Mouse (Mus musculus): Measurements from ENCODE around the gene Ppm1j. TPM values are rescaled to one million over a fixed set of nuclear protein-coding genes. Genes with fewer than 3 reads are reported as not detected.
"Not testable (repeated sequence)": the region's sequence is repeated elsewhere in the genome, so short reads cannot be mapped to it uniquely, and the experiment has no call there.

The Ppm1j gene
- polyA plus RNA-seq, 1 experiment from 2014 or later, result 1.2 TPM

DNA sequence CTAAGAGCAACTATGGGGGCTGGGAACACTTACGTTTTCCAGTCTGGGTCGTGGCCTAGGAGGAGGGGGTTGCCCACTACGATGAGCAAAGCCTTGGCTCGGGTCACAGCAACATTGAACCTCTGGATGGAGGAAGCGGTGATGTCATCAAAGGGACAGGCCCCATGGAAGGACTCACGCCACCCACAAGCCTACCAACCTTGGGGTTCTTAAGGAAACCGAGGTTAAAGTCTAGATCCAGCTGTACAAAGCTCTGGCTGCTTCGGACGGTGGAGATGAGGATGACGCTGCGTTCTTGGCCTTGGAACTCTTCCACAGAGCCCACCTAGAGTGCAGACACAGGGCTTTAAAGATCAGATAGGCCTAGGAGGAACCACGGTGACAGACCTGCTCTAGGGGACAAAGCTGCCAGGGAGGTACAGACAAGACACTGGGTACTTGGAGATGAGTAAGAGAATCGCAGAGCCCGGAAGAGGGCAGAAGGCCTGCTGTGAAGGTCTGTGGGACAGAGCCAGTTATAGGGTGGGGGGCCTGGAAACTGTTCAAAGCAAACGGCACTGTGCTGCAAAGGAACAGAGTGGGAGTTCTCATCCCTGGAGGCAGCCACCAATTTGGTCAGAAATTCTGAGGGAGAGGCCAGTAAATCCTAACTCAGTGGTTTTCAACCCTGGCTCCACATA is 14.9 kb downstream of the Ppm1j start:
- no peak overlapping the region for H3K4me3 ChIP-seq (ENCODE audit: low read depth, low read length)
- no peak overlapping the region for H3K27ac ChIP-seq (ENCODE audit: low read depth, low read length)
- no peaks in the 10 kb centered on the region for H3K9me3 ChIP-seq (ENCODE audit: control insufficient read depth, low read length)
- no peaks in the 10 kb centered on the region; the same call in 1 of the 2 replicates for H3K36me3 ChIP-seq (ENCODE audit: control insufficient read depth, insufficient read depth, low read length)
- no peak overlapping the region for H3K9ac ChIP-seq (ENCODE audit: low read length)
- ATAC-seq (replicated peaks; ENCODE audit: low FRiP score), result no peak
- no peaks in the 10 kb centered on the region for H3K27me3 ChIP-seq (ENCODE audit: control insufficient read depth, insufficient read depth, low read length)
- DNase-seq (ENCODE audit: low spot score), result no peak
- no peak overlapping the region for H3K4me2 ChIP-seq (ENCODE audit: low read depth, low read length, severe bottlenecking)
- WGBS, result 85% methylated on average over 15 of the region's 15 CpGs
- peaks cover 13% of the 10 kb centered on the region for H3K4me1 ChIP-seq (replicated peaks; ENCODE audit: control insufficient read depth, insufficient read depth, low read length)

DNA sequence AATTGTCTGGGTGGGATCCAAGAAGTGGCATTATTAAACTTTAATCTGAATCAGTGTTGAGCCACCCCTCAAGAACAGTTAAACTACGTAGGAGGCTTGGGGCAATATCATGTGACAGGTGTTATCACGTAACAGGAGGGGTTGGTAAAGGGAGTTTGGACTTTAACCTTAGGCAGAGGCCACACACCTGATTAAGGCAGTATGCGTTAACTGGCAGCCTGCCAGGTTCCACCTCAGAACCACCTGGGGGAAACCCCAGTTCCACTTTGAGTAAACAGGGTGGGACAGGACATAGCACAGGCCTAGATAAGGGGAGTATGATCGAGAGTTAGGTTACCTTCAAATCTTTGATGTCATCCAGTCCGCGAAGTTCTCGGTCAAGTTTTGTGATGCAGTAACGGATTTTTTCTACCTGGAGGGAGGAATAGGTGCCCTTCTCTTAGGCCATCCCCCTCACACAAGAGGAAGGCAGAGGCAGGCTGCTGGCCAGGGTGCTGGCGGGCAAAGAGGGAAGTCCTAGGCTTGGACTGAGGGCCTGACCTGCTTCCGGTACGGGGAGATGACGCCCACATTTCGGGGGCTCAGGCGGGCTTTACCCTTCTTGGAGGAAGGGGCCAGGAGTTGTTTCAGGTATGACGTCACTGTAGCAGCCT is 15.7 kb downstream of the Ppm1j start:
- Histone ChIP-seq H3K36me3 (ENCODE audit: control insufficient read depth, insufficient read depth, low read length) (no peaks in the 10 kb centered on the region; the same call in 1 of the 2 replicates), H3K9me3 (ENCODE audit: control insufficient read depth, low read length) (no peaks in the 10 kb centered on the region), H3K4me3 (ENCODE audit: low read depth, low read length) (no peak overlapping the region), H3K4me1 (replicated peaks; ENCODE audit: control insufficient read depth, insufficient read depth, low read length) (peaks cover 6% of the 10 kb centered on the region), H3K4me2 (ENCODE audit: low read depth, low read length, severe bottlenecking) (no peak overlapping the region), H3K27me3 (ENCODE audit: control insufficient read depth, insufficient read depth, low read length) (no peaks in the 10 kb centered on the region), H3K27ac (ENCODE audit: low read depth, low read length) (no peak overlapping the region), H3K9ac (ENCODE audit: low read length) (no peak overlapping the region)
- WGBS, result 86% methylated on average over 15 of the region's 15 CpGs
- no peak for ATAC-seq (replicated peaks; ENCODE audit: low FRiP score)
- no peak for DNase-seq (ENCODE audit: low spot score)

DNA sequence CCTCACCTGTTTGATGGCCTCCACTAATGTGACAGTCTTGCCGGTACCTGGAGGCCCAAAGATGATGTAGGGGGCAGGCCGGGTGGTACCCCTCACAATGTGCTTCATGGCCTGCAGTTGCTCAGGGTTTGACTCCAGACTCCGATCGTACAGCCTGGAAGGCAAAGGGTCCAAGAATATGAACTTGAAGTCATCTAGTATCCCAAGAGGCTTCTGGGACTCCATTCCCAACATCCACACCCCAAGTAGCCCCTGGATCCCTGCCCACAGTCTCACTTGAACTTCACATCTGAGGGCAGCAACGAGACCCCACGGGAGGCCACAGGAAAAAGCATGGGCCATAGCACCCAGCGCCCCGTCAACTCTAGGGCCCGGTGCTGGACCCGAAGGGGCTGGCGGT is 19.8 kb downstream of the Ppm1j start:
- no peaks in the 10 kb centered on the region for H3K27me3 ChIP-seq (ENCODE audit: control insufficient read depth, insufficient read depth, low read length)
- no peak overlapping the region for H3K4me2 ChIP-seq (ENCODE audit: low read depth, low read length, severe bottlenecking)
- H3K27ac ChIP-seq (ENCODE audit: low read depth, low read length), result no peak overlapping the region
- H3K4me3 ChIP-seq (ENCODE audit: low read depth, low read length), result no peak overlapping the region
- WGBS, result 95% methylated on average over 11 of the region's 11 CpGs
- DNase-seq (ENCODE audit: low spot score), result no peak
- no peaks in the 10 kb centered on the region for H3K4me1 ChIP-seq (replicated peaks; ENCODE audit: control insufficient read depth, insufficient read depth, low read length)
- H3K36me3 ChIP-seq (ENCODE audit: control insufficient read depth, insufficient read depth, low read length), result no peaks in the 10 kb centered on the region; the same call in 1 of the 2 replicates
- H3K9ac ChIP-seq (ENCODE audit: low read length), result no peak overlapping the region
- H3K9me3 ChIP-seq (ENCODE audit: control insufficient read depth, low read length), result no peaks in the 10 kb centered on the region
- no peak for ATAC-seq (replicated peaks; ENCODE audit: low FRiP score)

DNA sequence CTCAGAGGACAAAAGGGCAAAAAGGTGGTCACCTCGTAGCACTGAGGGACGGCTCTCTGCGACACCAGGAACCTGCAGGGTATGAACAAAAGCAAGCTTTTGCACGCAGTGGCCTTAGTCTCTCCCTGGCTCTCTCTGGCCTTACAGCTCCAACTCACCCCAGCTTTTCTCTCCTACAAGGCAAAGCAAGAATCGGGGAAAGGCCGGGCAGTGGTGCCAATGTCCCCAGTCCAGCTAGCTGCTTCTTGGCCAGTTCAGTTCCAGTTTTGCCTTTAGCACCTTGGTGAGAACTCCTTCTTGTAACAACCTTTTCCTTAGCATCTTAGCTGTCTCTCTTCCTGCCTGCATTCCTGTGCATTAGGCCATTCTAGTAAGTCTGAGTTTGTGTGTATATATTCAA is 20.6 kb downstream of the Ppm1j start:
- H3K36me3 ChIP-seq (ENCODE audit: control insufficient read depth, insufficient read depth, low read length), result no peaks in the 10 kb centered on the region; the same call in 1 of the 2 replicates
- 90% methylated on average over 6 of the region's 6 CpGs for WGBS
- no peak overlapping the region for H3K4me3 ChIP-seq (ENCODE audit: low read depth, low read length)
- ATAC-seq (replicated peaks; ENCODE audit: low FRiP score) (no peak), DNase-seq (ENCODE audit: low spot score) (no peak)
- H3K9me3 ChIP-seq (ENCODE audit: control insufficient read depth, low read length), result no peaks in the 10 kb centered on the region
- no peaks in the 10 kb centered on the region for H3K27me3 ChIP-seq (ENCODE audit: control insufficient read depth, insufficient read depth, low read length)
- no peaks in the 10 kb centered on the region for H3K4me1 ChIP-seq (replicated peaks; ENCODE audit: control insufficient read depth, insufficient read depth, low read length)
- H3K4me2 ChIP-seq (ENCODE audit: low read depth, low read length, severe bottlenecking), result no peak overlapping the region
- no peak overlapping the region for H3K9ac ChIP-seq (ENCODE audit: low read length)
- H3K27ac ChIP-seq (ENCODE audit: low read depth, low read length), result no peak overlapping the region

DNA sequence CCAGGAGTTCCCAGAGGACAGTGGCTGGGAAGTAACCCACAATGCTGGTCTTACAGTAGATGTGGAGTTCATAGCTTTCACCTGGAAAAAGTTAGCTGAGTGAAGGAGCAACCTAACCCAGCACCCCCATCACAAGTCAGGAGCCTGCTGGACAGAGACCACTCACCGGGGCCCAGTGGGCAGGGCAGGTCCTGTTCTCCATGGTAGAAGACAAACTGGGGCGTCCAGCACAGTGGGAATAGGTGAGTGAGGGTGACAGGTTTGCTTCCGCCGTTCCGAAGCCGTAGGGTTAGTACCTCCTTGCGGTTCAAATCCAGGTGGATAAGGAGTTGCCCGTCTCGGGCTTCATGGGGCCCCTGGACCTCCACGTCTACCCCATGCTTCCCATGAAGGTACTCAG is 23.5 kb downstream of the Ppm1j start:
- Histone ChIP-seq H3K36me3 (ENCODE audit: control insufficient read depth, insufficient read depth, low read length) (no peaks in the 10 kb centered on the region; the same call in 1 of the 2 replicates), H3K4me1 (replicated peaks; ENCODE audit: control insufficient read depth, insufficient read depth, low read length) (no peaks in the 10 kb centered on the region), H3K27me3 (ENCODE audit: control insufficient read depth, insufficient read depth, low read length) (no peaks in the 10 kb centered on the region), H3K9ac (ENCODE audit: low read length) (no peak overlapping the region), H3K9me3 (ENCODE audit: control insufficient read depth, low read length) (no peaks in the 10 kb centered on the region), H3K4me3 (ENCODE audit: low read depth, low read length) (no peak overlapping the region), H3K4me2 (ENCODE audit: low read depth, low read length, severe bottlenecking) (no peak overlapping the region), H3K27ac (ENCODE audit: low read depth, low read length) (no peak overlapping the region)
- 95% methylated on average over 10 of the region's 10 CpGs for WGBS
- DNase-seq (ENCODE audit: low spot score) (no peak), ATAC-seq (replicated peaks; ENCODE audit: low FRiP score) (no peak)

DNA sequence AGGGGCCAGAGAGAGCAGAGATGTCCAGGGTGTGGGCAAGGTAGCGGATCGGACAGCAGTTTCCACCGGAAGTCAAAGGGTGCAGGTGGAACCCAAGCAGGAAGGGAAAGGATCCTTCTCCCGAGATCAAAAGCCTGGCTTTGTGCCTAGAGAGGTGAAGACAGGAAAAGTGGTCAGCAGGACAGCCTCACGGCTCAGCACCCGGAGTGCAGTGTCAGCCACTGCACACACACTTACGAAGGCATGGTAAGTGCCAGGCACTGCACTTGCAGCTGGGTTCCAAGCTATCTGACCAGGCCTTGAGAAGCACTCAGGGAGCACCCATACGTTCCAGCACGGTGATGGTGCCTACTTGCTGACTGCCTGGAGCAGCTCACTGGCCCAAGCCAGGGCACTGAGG is 24.7 kb downstream of the Ppm1j start:
- no peak for DNase-seq (ENCODE audit: low spot score)
- Histone ChIP-seq H3K9ac (ENCODE audit: low read length) (no peak overlapping the region), H3K4me3 (ENCODE audit: low read depth, low read length) (no peak overlapping the region), H3K27ac (ENCODE audit: low read depth, low read length) (no peak overlapping the region), H3K36me3 (ENCODE audit: control insufficient read depth, insufficient read depth, low read length) (no peaks in the 10 kb centered on the region; the same call in 1 of the 2 replicates), H3K4me1 (replicated peaks; ENCODE audit: control insufficient read depth, insufficient read depth, low read length) (no peaks in the 10 kb centered on the region), H3K9me3 (ENCODE audit: control insufficient read depth, low read length) (no peaks in the 10 kb centered on the region), H3K27me3 (ENCODE audit: control insufficient read depth, insufficient read depth, low read length) (no peaks in the 10 kb centered on the region), H3K4me2 (ENCODE audit: low read depth, low read length, severe bottlenecking) (no peak overlapping the region)
- 85% methylated on average over 9 of the region's 9 CpGs for WGBS
- no peak for ATAC-seq (replicated peaks; ENCODE audit: low FRiP score)

DNA sequence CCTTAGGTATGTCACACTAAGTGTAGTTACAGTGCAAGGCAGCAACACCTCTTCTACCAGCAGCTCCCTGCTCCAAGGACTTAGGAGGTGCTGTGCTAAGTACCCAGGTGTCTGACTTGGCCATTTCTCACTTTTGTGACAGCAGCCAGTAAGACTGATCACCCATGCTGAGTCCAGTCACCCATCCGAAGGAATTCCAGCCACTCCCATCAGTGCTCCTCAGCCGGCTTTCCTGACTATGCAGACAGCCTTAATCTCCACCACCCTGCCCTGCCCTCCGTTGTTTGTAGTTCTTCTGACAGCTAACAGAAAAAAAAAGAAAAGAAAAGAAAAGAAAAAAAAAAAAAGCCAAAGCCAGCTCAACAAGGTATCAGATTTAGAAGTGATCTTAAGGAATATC is 30.9 kb downstream of the Ppm1j start:
- 11% methylated on average over 3 of the region's 3 CpGs for WGBS
- DNase-seq (ENCODE audit: low spot score) (no peak), ATAC-seq (replicated peaks; ENCODE audit: low FRiP score) (no peak)
- Histone ChIP-seq H3K4me2 (ENCODE audit: low read depth, low read length, severe bottlenecking) (no peak overlapping the region), H3K9me3 (ENCODE audit: control insufficient read depth, low read length) (no peaks in the 10 kb centered on the region), H3K4me1 (replicated peaks; ENCODE audit: control insufficient read depth, insufficient read depth, low read length) (0 out of 2 replicates have a peak, but pooled peaks cover 2% of the 10 kb centered on the region), H3K27ac (ENCODE audit: low read depth, low read length) (no peak overlapping the region), H3K27me3 (ENCODE audit: control insufficient read depth, insufficient read depth, low read length) (no peaks in the 10 kb centered on the region), H3K36me3 (ENCODE audit: control insufficient read depth, insufficient read depth, low read length) (no peaks in the 10 kb centered on the region), H3K4me3 (ENCODE audit: low read depth, low read length) (no peak overlapping the region), H3K9ac (ENCODE audit: low read length) (no peak overlapping the region)

DNA sequence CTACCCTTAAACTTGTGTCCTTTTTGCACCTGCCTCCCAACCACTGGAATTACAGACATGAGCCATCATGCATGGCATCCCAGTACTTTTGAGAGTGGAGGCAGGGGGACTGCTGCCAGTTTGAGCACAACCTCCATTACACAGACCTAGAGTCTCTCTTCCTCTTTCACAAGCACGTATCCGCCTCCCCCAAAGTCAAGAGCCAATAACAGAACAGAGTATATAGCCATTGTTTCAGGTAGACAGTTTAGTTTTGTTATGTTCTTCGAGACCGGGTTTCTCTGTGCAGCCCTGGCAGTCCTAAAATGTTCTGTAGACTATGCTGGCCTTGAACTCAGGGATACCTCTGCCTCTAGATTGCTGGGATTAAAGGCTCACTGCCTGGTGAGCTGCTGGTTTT is 31.4 kb downstream of the Ppm1j start:
- H3K4me1 ChIP-seq (replicated peaks; ENCODE audit: control insufficient read depth, insufficient read depth, low read length), result 0 out of 2 replicates have a peak, but pooled peaks cover 2% of the 10 kb centered on the region
- WGBS, result 83% methylated on average over 4 of the region's 4 CpGs
- no peak overlapping the region for H3K27ac ChIP-seq (ENCODE audit: low read depth, low read length)
- no peaks in the 10 kb centered on the region for H3K36me3 ChIP-seq (ENCODE audit: control insufficient read depth, insufficient read depth, low read length)
- H3K4me2 ChIP-seq (ENCODE audit: low read depth, low read length, severe bottlenecking), result no peak overlapping the region
- H3K27me3 ChIP-seq (ENCODE audit: control insufficient read depth, insufficient read depth, low read length), result no peaks in the 10 kb centered on the region
- no peak for DNase-seq (ENCODE audit: low spot score)
- H3K9ac ChIP-seq (ENCODE audit: low read length), result no peak overlapping the region
- no peak overlapping the region for H3K4me3 ChIP-seq (ENCODE audit: low read depth, low read length)
- ATAC-seq (replicated peaks; ENCODE audit: low FRiP score), result no peak
- H3K9me3 ChIP-seq (ENCODE audit: control insufficient read depth, low read length), result no peaks in the 10 kb centered on the region

DNA sequence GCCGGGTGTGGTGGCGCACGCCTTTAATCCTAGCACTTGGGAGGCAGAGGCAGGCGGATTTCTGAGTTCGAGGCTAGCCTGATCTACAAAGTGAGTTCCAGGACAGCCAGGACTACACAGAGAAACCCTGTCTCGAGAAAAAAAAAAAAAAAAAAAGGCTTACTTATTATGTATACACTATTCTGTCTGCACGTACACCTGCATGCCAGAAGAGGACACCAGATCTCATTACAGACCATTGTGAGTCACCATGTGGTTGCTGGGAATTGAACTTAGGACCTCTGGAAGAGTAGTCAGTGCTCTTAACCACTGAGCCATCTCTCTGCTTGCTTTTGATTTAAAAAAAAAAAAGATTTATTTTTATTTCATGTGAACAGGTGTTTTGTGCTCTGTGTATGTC is 32.4 kb downstream of the Ppm1j start:
- not testable (repeated sequence) for ATAC-seq (replicated peaks; ENCODE audit: low FRiP score); H3K4me3 ChIP-seq (ENCODE audit: low read depth, low read length); H3K27ac ChIP-seq (ENCODE audit: low read depth, low read length); H3K9ac ChIP-seq (ENCODE audit: low read length); H3K4me2 ChIP-seq (ENCODE audit: low read depth, low read length, severe bottlenecking); H3K36me3 ChIP-seq (ENCODE audit: control insufficient read depth, insufficient read depth, low read length); DNase-seq (ENCODE audit: low spot score); H3K9me3 ChIP-seq (ENCODE audit: control insufficient read depth, low read length); H3K4me1 ChIP-seq (replicated peaks; ENCODE audit: control insufficient read depth, insufficient read depth, low read length); H3K27me3 ChIP-seq (ENCODE audit: control insufficient read depth, insufficient read depth, low read length)
- 87% methylated on average over 7 of the region's 7 CpGs for WGBS
